Mouse (Mus musculus): Measurements from ENCODE around the gene Fxyd6.

- TF ChIP-seq GATA1 (IDR thresholded peaks at IDR 0.05; ENCODE audit: low read depth, low read length) (no peak), BHLHE40 (IDR thresholded peaks at IDR 0.05; ENCODE audit: borderline replicate concordance, low read depth, low read length) (no peak), MAFK (IDR thresholded peaks at IDR 0.05; ENCODE audit: borderline replicate concordance, low read depth, low read length) (no peak), CTCF (IDR thresholded peaks at IDR 0.05 in 2 of 3, conservative IDR thresholded peaks at IDR 0.05 in 1 of 3; ENCODE audit: control insufficient read depth in 1 of 3, insufficient read depth in 1 of 3, low read depth in 2 of 3, low read length in 3 of 3, poor library complexity in 1 of 3, severe bottlenecking in 1 of 3) (no peak), KAT2A (conservative IDR thresholded peaks at IDR 0.05; ENCODE audit: low read depth, low read length) (no peak)
These were observed 40.6 kb downstream of the Fxyd6 start for GRCm38 (mm10) chr9:45410614-45411013.
